Comparison of ENCODE assay signal across 9 mouse cellular contexts in genomic region chr9:75541497-75541896, GRCm38 (mm10). TPM values are rescaled to one million over a fixed set of nuclear protein-coding genes. Genes with fewer than 3 reads are reported as not detected.
DNase-seq lines count a peak whose midpoint lies in the region; ATAC-seq lines count a peak whose summit lies in the region.
"Had no signal": no experiment of that assay in that cellular context is flagged by ENCODE, and none has a peak within 500 bp of the region (broad histone marks: within the 10 kb centered on the region; RNA-seq: fewer than 3 reads in every experiment).

No protein-coding gene starts in this region.

- no peaks in the 10 kb centered on the region for H3K27me3 ChIP-seq in kidney, embryonic 16.5 days (ENCODE audit: insufficient read depth, low read length)
- H3K27me3 ChIP-seq: limb, embryonic 12.5 days had no signal

- H3K4me1 ChIP-seq in brown adipose tissue, adult 24 weeks (ENCODE audit: control insufficient read depth, insufficient read depth, insufficient read length, low read length) = peaks cover 32% of the 10 kb centered on the region
- H3K4me1 ChIP-seq in kidney, embryonic 16.5 days (ENCODE audit: insufficient read depth, low read length) = peaks cover 38% of the 10 kb centered on the region

- H3K27ac ChIP-seq in brown adipose tissue, adult 24 weeks (replicated peaks; ENCODE audit: low read depth, low read length) = peak overlapping the region; percentile 70
- peak overlapping the region; percentile 62 for H3K27ac ChIP-seq in kidney, embryonic 16.5 days (ENCODE audit: low read length)
- H3K27ac ChIP-seq: limb, embryonic 12.5 days had no signal

- peak; percentile 66 for ATAC-seq in kidney, embryonic 16.5 days (ENCODE audit: low FRiP score, low TSS enrichment)
- ATAC-seq in cerebellum, adult (ENCODE audit: insufficient number of reproducible peaks, low FRiP score, low TSS enrichment) = no peak
- ATAC-seq in erythroblast, adult 5-6 weeks (replicated peaks; ENCODE audit: low FRiP score, poor library complexity, severe bottlenecking) = no peak

- H3K9ac ChIP-seq in kidney, embryonic 16.5 days (replicated peaks; ENCODE audit: low read length) = no peak overlapping the region; the same call in 1 of the 2 replicates
- H3K9ac ChIP-seq: limb, embryonic 12.5 days had no signal

- DNase-seq in CD8-positive naive resting alpha-beta T cell, adult 2 months (ENCODE audit: low read depth in 2 of 2, low spot score in 2 of 2) = peak; percentile 35 to 46
- DNase-seq in natural killer cell, adult 2 months (ENCODE audit: low spot score in 2 of 2) = peak; percentile 78 to 83
- no peak for DNase-seq in testis, postnatal 10 days (ENCODE audit: low spot score)
- DNase-seq in cerebellum, adult 11-12 months = no peak

- H3K4me2 ChIP-seq in kidney, embryonic 16.5 days (replicated peaks; ENCODE audit: low read depth, low read length) = no peak overlapping the region
- H3K4me2 ChIP-seq: limb, embryonic 12.5 days had no signal

- 8% methylated on average over 5 of the region's 5 CpGs for WGBS in kidney, embryonic 16.5 days

- no peaks in the 10 kb centered on the region for H3K36me3 ChIP-seq in kidney, embryonic 16.5 days (ENCODE audit: insufficient read depth, low read length)
- H3K36me3 ChIP-seq: limb, embryonic 12.5 days had no signal

- no peaks in the 10 kb centered on the region for H3K9me3 ChIP-seq in kidney, embryonic 16.5 days (ENCODE audit: low read length)
- H3K9me3 ChIP-seq: limb, embryonic 12.5 days had no signal

- no peak overlapping the region for H3K4me3 ChIP-seq in brown adipose tissue, adult 24 weeks (ENCODE audit: insufficient read depth, low read depth, low read length)
- no peak overlapping the region for H3K4me3 ChIP-seq in kidney, embryonic 16.5 days (ENCODE audit: low read length)
- H3K4me3 ChIP-seq: limb, embryonic 12.5 days had no signal

RNA-seq across cellular contexts. Expression of gene Tmod3, which starts 18.0 kb away (rescaled TPM):
- 27.3 and 29.6 TPM in 2 replicates for polyA plus RNA-seq in brown adipose tissue, adult 24 weeks (2012; ENCODE audit: insufficient read depth, insufficient read length, missing spikeins)
- 157 and 167 TPM in 2 replicates for polyA plus RNA-seq in kidney, embryonic 16.5 days (2015; fragmentation: Nextera tagmentation; extraction: Ambion mirVana)
- total RNA-seq in erythroblast, adult 5-6 weeks (2015; ENCODE audit: low replicate concordance) = 17.6 and 20.4 TPM in 2 replicates
- 17.0 and 18.7 TPM in 2 replicates for total RNA-seq in erythroblast, adult 5-6 weeks (2017; ENCODE audit: low replicate concordance)

Comparison
In these comparisons a context has a peak if more than half of its experiments do, and no peak if none do; other contexts are left out.
1. DNase-seq: peak in CD8-positive naive resting alpha-beta T cell, adult 2 months (2 of 2) and natural killer cell, adult 2 months (2 of 2); none in testis, postnatal 10 days (single experiment) and cerebellum, adult 11-12 months (single experiment).